Mouse (Mus musculus) bone marrow, adult 2 months (tissue): ENCODE measurements around the gene Hcn4.

Experiments
- CTCF ChIP-seq: fragments of 200-500 bp; IDR thresholded peaks from 2 replicates; pipeline ENCODE4 v1.5.1; 2011; ENCODE audit warnings: low read length, control low read depth; ENCODE audit not compliant: control insufficient read depth, insufficient read depth
- POLR2A ChIP-seq: fragments of 200-500 bp; IDR thresholded peaks from 2 replicates; pipeline ENCODE4 v1.6.1; 2011; ENCODE audit warnings: low read depth, mild to moderate bottlenecking, control low read depth, low read length, borderline replicate concordance; ENCODE audit not compliant: control insufficient read depth

DNA sequence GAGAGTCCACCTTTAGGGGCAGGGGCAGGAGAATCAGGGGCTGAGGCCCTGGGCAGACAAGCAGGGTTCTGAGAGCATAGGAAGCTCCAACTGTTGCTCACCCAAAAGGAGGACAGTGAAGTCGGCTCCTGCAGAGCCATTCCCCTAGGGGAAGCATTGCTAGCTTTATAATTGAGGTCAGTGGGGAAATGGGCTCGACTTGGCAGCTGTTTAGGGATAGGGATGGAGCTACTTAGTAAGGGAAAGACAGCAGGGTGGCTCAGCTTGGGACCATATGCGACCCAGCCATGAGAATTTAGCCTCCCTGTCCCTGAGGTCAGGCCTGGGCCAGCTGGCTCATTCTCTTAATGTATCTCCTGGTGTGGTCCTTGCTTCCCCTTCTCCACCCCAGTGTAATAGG, 31.7 kb downstream of the Hcn4 start:
- no peak for TF ChIP-seq CTCF
- TF ChIP-seq POLR2A = no peak
